Mouse (Mus musculus): ENCODE results near the gene Sh3bp5.

GRCm38 (mm10) chr14:31432424-31432823, 3.5 kb downstream of the Sh3bp5 start:
- TF ChIP-seq GATA1 (IDR thresholded peaks at IDR 0.05; ENCODE audit: low read length) = no peak
- TF ChIP-seq TAL1 (IDR thresholded peaks at IDR 0.05; ENCODE audit: low read length) = no peak
